Mouse (Mus musculus): ENCODE measurements around the gene Rnf34. TPM values are rescaled to one million over a fixed set of nuclear protein-coding genes. Genes with fewer than 3 reads are reported as not detected.

Gene Rnf34
- total RNA-seq, 2 experiments from 2014 or later, result 28.8 to 31.7 TPM

DNA sequence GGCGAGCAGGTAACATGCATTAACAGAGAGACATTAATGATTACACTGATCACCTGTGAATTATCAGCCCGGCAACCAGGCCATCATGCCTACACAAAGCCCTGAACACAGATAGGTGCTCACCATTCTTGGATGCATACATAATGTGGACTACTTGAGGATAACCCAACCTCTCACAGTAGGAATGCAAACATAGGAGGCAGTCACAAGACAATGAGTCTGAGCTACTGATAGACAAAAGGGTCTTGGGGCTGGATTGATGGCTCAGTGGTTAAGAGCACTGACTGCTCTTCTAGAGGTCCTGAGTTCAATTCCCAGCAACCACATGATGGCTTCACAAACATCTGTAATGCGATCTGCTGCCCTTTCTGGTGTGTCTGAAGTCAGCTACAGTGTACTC is 22.8 kb downstream of the Rnf34 start:
- DNase-seq, result no peak

DNA sequence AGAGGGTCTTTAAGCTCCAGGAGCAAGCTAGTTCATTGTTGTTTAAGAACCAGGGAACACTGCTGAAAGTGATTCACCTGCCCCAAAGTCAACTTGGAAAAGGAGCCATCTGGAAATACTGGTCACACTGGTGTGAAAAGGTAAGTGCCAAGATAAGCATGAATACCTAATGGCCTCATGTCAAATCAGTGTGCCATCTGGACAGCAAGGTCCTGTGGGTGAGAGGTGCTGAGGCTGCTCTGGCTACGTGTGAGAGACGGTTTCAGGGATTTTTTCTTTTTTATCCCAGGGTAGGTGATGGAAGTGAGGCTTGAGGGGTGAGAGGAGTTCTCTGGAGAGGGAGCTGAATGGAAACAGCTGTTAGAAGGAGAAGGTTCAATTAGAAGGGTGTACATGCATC is 23.7 kb downstream of the Rnf34 start:
- DNase-seq, result no peak

GRCm38 (mm10) chr5:122874359-122874758 is 24.5 kb downstream of the Rnf34 start:
- no peak for DNase-seq

GRCm38 (mm10) chr5:122876671-122877070 is 26.8 kb downstream of the Rnf34 start:
- DNase-seq, result no peak

GRCm38 (mm10) chr5:122880241-122880980 is 30.6 kb downstream of the Rnf34 start:
- DNase-seq, result no peak

- peak; percentile 54 to 79 for DNase-seq
Measured at GRCm38 (mm10) chr5:122881313-122881712, 31.5 kb downstream of the Rnf34 start.

- peak in 1 of 2 experiments; percentile 28 for DNase-seq
Measured at GRCm38 (mm10) chr5:122882256-122883050, 32.6 kb downstream of the Rnf34 start.

- no peak for DNase-seq
Measured at GRCm38 (mm10) chr5:122883237-122883636, 33.4 kb downstream of the Rnf34 start.

DNA sequence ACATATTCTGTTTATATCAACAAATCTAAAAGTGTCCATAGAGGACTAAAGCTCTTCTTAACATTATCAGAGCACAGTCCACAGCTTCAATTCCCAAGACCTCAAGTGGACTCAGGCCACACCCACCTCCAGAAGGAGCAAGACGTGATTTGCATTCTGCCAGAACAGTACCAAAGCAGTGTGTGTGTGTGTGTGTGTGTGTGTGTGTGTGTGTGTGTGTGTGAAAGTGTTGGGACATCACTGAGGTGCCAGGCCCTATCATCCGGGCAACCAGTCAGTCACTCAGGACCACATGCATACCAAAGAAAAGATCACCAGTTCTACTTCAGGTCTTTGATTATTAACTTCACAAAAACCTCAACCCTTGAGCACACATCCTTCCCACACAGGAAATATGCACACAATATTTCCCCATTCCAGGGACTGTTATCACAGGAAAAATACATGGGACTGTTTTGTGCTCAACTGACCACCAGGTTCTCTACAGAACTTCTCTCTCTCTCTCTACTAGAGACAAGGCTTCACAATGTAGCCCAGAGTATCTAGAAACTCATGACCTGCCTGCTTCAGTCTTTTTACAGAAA is 33.9 kb downstream of the Rnf34 start:
- no peak for DNase-seq

DNA sequence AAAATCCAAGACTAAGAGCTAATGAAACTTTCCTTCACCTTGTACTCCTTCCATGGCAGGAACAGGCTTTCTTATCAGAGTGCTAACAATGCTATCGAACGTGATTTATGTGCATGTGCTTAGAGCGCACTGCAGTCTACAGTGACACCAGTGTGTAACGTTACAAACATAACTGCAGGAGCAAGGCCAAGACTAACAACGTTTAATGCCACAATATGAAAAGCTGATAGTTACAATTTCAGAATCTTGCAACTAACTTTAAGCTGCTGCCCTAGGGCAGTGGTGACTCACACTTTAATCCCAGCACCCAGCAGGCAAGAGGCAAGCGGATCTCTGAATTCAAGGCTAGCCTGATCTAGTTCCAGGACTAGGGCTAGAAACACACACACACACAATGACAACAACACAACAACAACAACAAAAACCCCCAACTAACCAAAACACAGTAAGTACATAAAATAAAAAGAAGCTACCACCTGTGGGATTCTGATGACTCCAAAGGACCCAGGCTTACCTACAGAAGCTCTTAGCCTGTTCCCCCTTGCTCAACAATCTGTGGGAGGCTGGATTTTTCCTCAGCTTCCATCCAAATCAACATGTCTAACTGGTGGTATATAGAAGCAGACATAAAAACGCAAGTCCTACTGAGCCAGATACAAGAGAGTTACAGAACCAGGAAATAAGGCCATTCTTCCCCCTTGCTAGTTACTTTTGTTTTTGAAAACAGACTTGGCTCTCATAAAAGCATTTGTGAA is 34.9 kb downstream of the Rnf34 start:
- DNase-seq, result no peak

DNA sequence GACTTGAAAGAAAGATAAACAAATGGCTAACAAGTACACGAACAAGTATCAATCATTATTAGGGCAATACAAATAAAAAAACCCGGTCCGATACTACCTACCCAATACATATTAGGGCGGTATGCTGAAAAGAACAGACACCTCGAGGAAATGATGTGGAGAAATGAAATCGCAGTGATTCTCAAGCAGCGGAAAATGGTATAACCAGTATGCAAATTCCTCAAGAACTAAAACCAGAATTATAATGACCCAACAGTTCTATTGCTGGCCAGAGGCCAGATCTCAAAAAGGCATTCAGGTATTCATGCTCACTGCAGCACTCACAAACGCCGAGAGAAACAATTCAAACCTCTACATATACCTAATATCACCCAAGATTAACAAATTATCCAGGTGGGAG is 37.2 kb downstream of the Rnf34 start:
- no peak for DNase-seq

DNA sequence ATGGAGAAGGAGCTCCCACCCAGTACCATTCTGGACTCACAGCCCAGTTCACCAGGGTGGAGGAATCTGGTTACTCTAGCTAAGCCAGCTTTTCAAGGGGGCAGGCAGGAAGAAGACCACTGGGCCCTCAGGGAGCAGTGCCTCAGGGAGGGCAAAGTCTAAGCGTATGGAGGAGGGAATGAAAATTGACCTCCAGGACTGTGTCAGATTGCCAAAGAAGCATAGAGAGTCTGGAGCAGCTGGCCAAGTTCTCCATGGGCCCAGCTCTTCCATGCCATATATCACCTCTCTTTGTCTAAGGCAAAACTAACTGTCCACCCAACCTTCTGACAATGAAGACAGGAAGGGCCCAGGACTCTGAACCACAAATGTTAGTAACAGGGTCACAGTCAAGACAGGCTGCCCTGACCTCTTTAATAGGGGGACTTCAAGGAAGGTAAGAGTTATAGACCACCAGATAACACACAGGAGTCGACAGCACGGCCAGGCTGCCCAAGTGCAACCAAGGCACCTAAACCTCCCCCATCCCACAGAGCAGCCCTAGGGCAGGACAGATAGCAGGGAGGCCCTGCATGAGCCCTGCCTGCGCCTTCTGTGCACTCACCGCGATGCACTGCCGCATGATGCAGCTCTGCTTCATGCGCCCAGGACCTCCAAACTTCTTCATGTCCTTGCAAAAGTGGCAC is 38.2 kb downstream of the Rnf34 start:
- no peak for DNase-seq

- no peak for DNase-seq
Measured at GRCm38 (mm10) chr5:122888612-122889214, 38.9 kb downstream of the Rnf34 start.

- DNase-seq, result no peak
Measured at GRCm38 (mm10) chr5:122890396-122890795, 40.5 kb downstream of the Rnf34 start.

GRCm38 (mm10) chr5:122893270-122893669 is 43.4 kb downstream of the Rnf34 start:
- DNase-seq, result no peak

GRCm38 (mm10) chr5:122894007-122894637 is 44.3 kb downstream of the Rnf34 start:
- DNase-seq, result peak; percentile 32 to 79

DNA sequence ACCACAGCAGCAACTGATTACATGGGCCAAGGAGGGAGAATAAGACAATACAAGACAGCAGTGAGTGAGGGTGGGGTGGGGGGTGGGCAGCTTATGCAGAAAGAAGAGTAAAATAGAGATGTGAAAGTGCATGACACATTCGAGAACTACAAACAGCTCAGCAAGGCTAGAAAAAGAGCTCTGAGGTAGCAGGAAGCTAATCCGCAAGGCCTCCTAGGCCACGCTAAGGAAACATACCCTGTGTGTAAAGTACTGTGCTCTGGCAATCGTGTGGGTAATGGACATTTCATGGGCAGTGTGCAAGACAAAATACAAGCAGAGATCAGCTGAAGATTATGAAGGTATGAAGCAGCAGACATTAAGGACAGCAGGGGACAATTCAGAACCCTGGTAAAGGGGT is 45.0 kb downstream of the Rnf34 start:
- no peak for DNase-seq

GRCm38 (mm10) chr5:122898153-122898552 is 48.3 kb downstream of the Rnf34 start:
- DNase-seq, result no peak

- DNase-seq, result peak in 1 of 2 experiments; percentile 41
Measured at GRCm38 (mm10) chr5:122898963-122899776, 49.3 kb downstream of the Rnf34 start.

Data from heart, adult 18-20 months (tissue).